Mouse (Mus musculus) forebrain, embryonic 12.5 days (tissue): ENCODE measurements around the gene Polr2f. TPM values are rescaled to one million over a fixed set of nuclear protein-coding genes. Genes with fewer than 3 reads are reported as not detected.

Source experiments
- ATAC-seq: fragments of 200-750 bp; cut with Nextera tagmentation; 2 replicates; pipeline ENCODE4 v1.8.0; 2017; ENCODE audit warnings: moderate TSS enrichment; ENCODE audit not compliant: low FRiP score
- H3K27ac ChIP-seq: fragments of 300-500 bp; sonication (generic); 2 replicates; pipeline ENCODE4 v1.5.1; 2016; ENCODE audit warnings: mild to moderate bottlenecking
- H3K27me3 ChIP-seq: fragments of 300-500 bp; sonication (generic); 2 replicates; pipeline ENCODE4 v1.6.1; 2016; ENCODE audit warnings: mild to moderate bottlenecking
- H3K36me3 ChIP-seq: fragments of 300-500 bp; sonication (generic); replicated peaks from 2 replicates; pipeline ENCODE4 v1.6.1; 2016; ENCODE audit warnings: mild to moderate bottlenecking
- H3K4me1 ChIP-seq: fragments of 300-500 bp; sonication (generic); 2 replicates; pipeline ENCODE4 v1.6.1; 2016
- H3K4me2 ChIP-seq: fragments of 300-500 bp; sonication (generic); 2 replicates; pipeline ENCODE4 v1.6.1; 2016; ENCODE audit warnings: mild to moderate bottlenecking, moderate library complexity
- H3K4me3 ChIP-seq: fragments of 300-500 bp; sonication (generic); replicated peaks from 2 replicates; pipeline ENCODE4 v1.5.1; 2016; ENCODE audit warnings: mild to moderate bottlenecking
- H3K9ac ChIP-seq: fragments of 300-500 bp; sonication (generic); 2 replicates; pipeline ENCODE4 v1.6.1; 2016; ENCODE audit warnings: mild to moderate bottlenecking
- H3K9me3 ChIP-seq: fragments of 300-500 bp; sonication (generic); 2 replicates; pipeline ENCODE4 v1.6.1; 2016
- WGBS: fragments of 180-500 bp; shearing (Covaris S2); methylation state at CpG from one replicate; pipeline ENCODE4 v1.1.7; 2016; 5-methylcytosine and 5-hydroxymethylcytosine counted together
- polyA plus RNA-seq: library from polyadenylated mRNA; unstranded; fragments of >200 nt; fragmentation: Nextera tagmentation; extraction: Ambion mirVana; gene quantifications from 2 replicates; pipeline ENCODE4 v1.2.1, GENCODE M21; 2016

The Polr2f gene
- polyA plus RNA-seq, 1 experiment from 2014 or later = 368 TPM

- H3K27ac ChIP-seq = no peak overlapping the region
- peaks cover 7% of the 10 kb centered on the region for H3K36me3 ChIP-seq
- H3K4me1 ChIP-seq = peaks cover 19% of the 10 kb centered on the region
- no peak overlapping the region for H3K9ac ChIP-seq
- no peak for ATAC-seq
- H3K4me2 ChIP-seq = no peak overlapping the region
- 67% methylated on average over 10 of the region's 10 CpGs for WGBS
- 0 out of 2 replicates have a peak, but pooled peaks cover 5% of the 10 kb centered on the region for H3K27me3 ChIP-seq
- no peaks in the 10 kb centered on the region for H3K9me3 ChIP-seq
- no peak overlapping the region for H3K4me3 ChIP-seq
Measured at GRCm38 (mm10) chr15:79139640-79140039, 1.2 kb upstream of the Polr2f start.

- Histone ChIP-seq H3K27ac (no peak overlapping the region), H3K36me3 (peaks cover 26% of the 10 kb centered on the region), H3K27me3 (0 out of 2 replicates have a peak, but pooled peaks cover 5% of the 10 kb centered on the region), H3K9me3 (no peaks in the 10 kb centered on the region), H3K4me1 (peaks cover 19% of the 10 kb centered on the region), H3K9ac (peak overlapping the region; percentile 83), H3K4me3 (peak overlapping the region; percentile 87), H3K4me2 (peak overlapping the region; percentile 97)
- WGBS = under 1% methylated on average over 7 of the region's 7 CpGs
- ATAC-seq = no peak
Measured at GRCm38 (mm10) chr15:79141566-79141917, 733 bp downstream of the Polr2f start.

- Histone ChIP-seq H3K4me2 (no peak overlapping the region), H3K4me3 (no peak overlapping the region), H3K9me3 (no peaks in the 10 kb centered on the region), H3K27ac (no peak overlapping the region), H3K9ac (no peak overlapping the region), H3K36me3 (peaks cover 44% of the 10 kb centered on the region), H3K27me3 (0 out of 2 replicates have a peak, but pooled peaks cover 5% of the 10 kb centered on the region), H3K4me1 (peaks cover 19% of the 10 kb centered on the region)
- WGBS = 82% methylated on average over 12 of the region's 12 CpGs
- no peak for ATAC-seq
Measured at GRCm38 (mm10) chr15:79143316-79143715, 2.5 kb downstream of the Polr2f start.

- Histone ChIP-seq H3K27ac (no peak overlapping the region), H3K4me1 (peaks cover 19% of the 10 kb centered on the region), H3K4me3 (no peak overlapping the region), H3K27me3 (0 out of 2 replicates have a peak, but pooled peaks cover 5% of the 10 kb centered on the region), H3K4me2 (no peak overlapping the region), H3K9me3 (no peaks in the 10 kb centered on the region), H3K36me3 (peaks cover 51% of the 10 kb centered on the region), H3K9ac (no peak overlapping the region)
- 91% methylated on average over 8 of the region's 8 CpGs for WGBS
- no peak for ATAC-seq
Measured at GRCm38 (mm10) chr15:79144021-79144420, 3.2 kb downstream of the Polr2f start.

- no peaks in the 10 kb centered on the region for H3K9me3 ChIP-seq
- no peak for ATAC-seq
- 88% methylated on average over 7 of the region's 7 CpGs for WGBS
- H3K36me3 ChIP-seq = peaks cover 62% of the 10 kb centered on the region
- H3K27me3 ChIP-seq = no peaks in the 10 kb centered on the region
- no peak overlapping the region for H3K27ac ChIP-seq
- no peak overlapping the region for H3K9ac ChIP-seq
- no peak overlapping the region for H3K4me2 ChIP-seq
- no peak overlapping the region for H3K4me3 ChIP-seq
- H3K4me1 ChIP-seq = peaks cover 15% of the 10 kb centered on the region
Measured at GRCm38 (mm10) chr15:79145522-79145921, 4.7 kb downstream of the Polr2f start.

- peaks cover 25% of the 10 kb centered on the region for H3K4me1 ChIP-seq
- H3K4me2 ChIP-seq = no peak overlapping the region
- H3K27ac ChIP-seq = no peak overlapping the region
- 53% methylated on average over 7 of the region's 7 CpGs for WGBS
- no peak overlapping the region for H3K4me3 ChIP-seq
- H3K9me3 ChIP-seq = no peaks in the 10 kb centered on the region
- no peaks in the 10 kb centered on the region for H3K27me3 ChIP-seq
- ATAC-seq = peak; percentile 41
- no peak overlapping the region for H3K9ac ChIP-seq
- H3K36me3 ChIP-seq = peaks cover 84% of the 10 kb centered on the region
Measured at GRCm38 (mm10) chr15:79148533-79148932, 7.7 kb downstream of the Polr2f start.

GRCm38 (mm10) chr15:79151881-79152280, 11.1 kb downstream of the Polr2f start:
- Histone ChIP-seq H3K4me3 (no peak overlapping the region), H3K4me2 (no peak overlapping the region), H3K4me1 (peaks cover 31% of the 10 kb centered on the region), H3K9ac (0 out of 2 replicates have a peak overlapping the region, but pooled peaks have one; percentile 27), H3K27me3 (no peaks in the 10 kb centered on the region), H3K27ac (peak overlapping the region; percentile 88), H3K9me3 (no peaks in the 10 kb centered on the region), H3K36me3 (peaks cover 54% of the 10 kb centered on the region)
- 22% methylated on average over 8 of the region's 8 CpGs for WGBS
- peak; percentile 57 for ATAC-seq

GRCm38 (mm10) chr15:79152709-79153108, 11.9 kb downstream of the Polr2f start:
- H3K4me2 ChIP-seq = no peak overlapping the region
- no peaks in the 10 kb centered on the region for H3K27me3 ChIP-seq
- WGBS = 34% methylated on average over 6 of the region's 6 CpGs
- no peak for ATAC-seq
- peaks cover 31% of the 10 kb centered on the region for H3K4me1 ChIP-seq
- peaks cover 46% of the 10 kb centered on the region for H3K36me3 ChIP-seq
- no peak overlapping the region for H3K4me3 ChIP-seq
- H3K9me3 ChIP-seq = no peaks in the 10 kb centered on the region
- H3K27ac ChIP-seq = peak overlapping the region; percentile 88
- H3K9ac ChIP-seq = no peak overlapping the region

- H3K4me2 ChIP-seq = no peak overlapping the region
- H3K9ac ChIP-seq = peak overlapping the region; percentile 12; the same call in 1 of the 2 replicates
- no peak overlapping the region for H3K27ac ChIP-seq
- peaks cover 22% of the 10 kb centered on the region for H3K36me3 ChIP-seq
- H3K4me3 ChIP-seq = no peak overlapping the region
- peaks cover 20% of the 10 kb centered on the region for H3K27me3 ChIP-seq
- WGBS = 28% methylated on average over 3 of the region's 3 CpGs
- no peak for ATAC-seq
- H3K4me1 ChIP-seq = peaks cover 31% of the 10 kb centered on the region
- H3K9me3 ChIP-seq = no peaks in the 10 kb centered on the region
Measured at GRCm38 (mm10) chr15:79155572-79155971, 14.8 kb downstream of the Polr2f start.

- Histone ChIP-seq H3K4me1 (peaks cover 31% of the 10 kb centered on the region), H3K9ac (no peak overlapping the region), H3K27ac (no peak overlapping the region), H3K4me3 (no peak overlapping the region), H3K36me3 (no peaks in the 10 kb centered on the region), H3K27me3 (peaks cover 83% of the 10 kb centered on the region), H3K9me3 (no peaks in the 10 kb centered on the region), H3K4me2 (no peak overlapping the region)
- 72% methylated on average over 7 of the region's 7 CpGs for WGBS
- ATAC-seq = no peak
Measured at GRCm38 (mm10) chr15:79162301-79162700, 21.5 kb downstream of the Polr2f start.

- WGBS = 44% methylated on average over 14 of the region's 14 CpGs
- Histone ChIP-seq H3K4me1 (peaks cover 31% of the 10 kb centered on the region), H3K9me3 (no peaks in the 10 kb centered on the region), H3K9ac (no peak overlapping the region), H3K27me3 (peaks cover 82% of the 10 kb centered on the region), H3K4me3 (no peak overlapping the region; the same call in 1 of the 2 replicates), H3K27ac (no peak overlapping the region), H3K4me2 (no peak overlapping the region), H3K36me3 (no peaks in the 10 kb centered on the region)
- ATAC-seq = no peak
Measured at GRCm38 (mm10) chr15:79162822-79163221, 22.0 kb downstream of the Polr2f start.

GRCm38 (mm10) chr15:79164251-79164650, 23.4 kb downstream of the Polr2f start:
- H3K4me3 ChIP-seq = no peak overlapping the region; the same call in 1 of the 2 replicates
- no peaks in the 10 kb centered on the region for H3K9me3 ChIP-seq
- peaks cover 31% of the 10 kb centered on the region for H3K4me1 ChIP-seq
- peaks cover 74% of the 10 kb centered on the region for H3K27me3 ChIP-seq
- H3K36me3 ChIP-seq = no peaks in the 10 kb centered on the region
- no peak for ATAC-seq
- no peak overlapping the region for H3K4me2 ChIP-seq
- WGBS = 6% methylated on average over 15 of the region's 15 CpGs
- no peak overlapping the region for H3K27ac ChIP-seq
- no peak overlapping the region for H3K9ac ChIP-seq

GRCm38 (mm10) chr15:79165140-79165539, 24.3 kb downstream of the Polr2f start, which contains the start of gene Sox10:
Gene Sox10 (minus strand): TSS chr15:79165240.
- Histone ChIP-seq H3K4me2 (peak within 1 kb of the TSS; percentile 3; the same call in 1 of the 2 replicates), H3K4me1 (peaks cover 31% of the 10 kb centered on the region), H3K27ac (peak within 1 kb of the TSS; percentile 42; the same call in 1 of the 2 replicates), H3K27me3 (peaks cover 67% of the 10 kb centered on the region), H3K9me3 (no peaks in the 10 kb centered on the region), H3K4me3 (no peak within 1 kb of the TSS; the same call in 1 of the 2 replicates), H3K36me3 (no peaks in the 10 kb centered on the region), H3K9ac (no peak within 1 kb of the TSS)
- WGBS = 41% methylated on average over 5 of the region's 5 CpGs
- ATAC-seq = no peak
